Mouse (Mus musculus) gastrocnemius, postnatal 14 days (tissue): ENCODE data around the gene Phyhipl. TPM values are rescaled to one million over a fixed set of nuclear protein-coding genes. Genes with fewer than 3 reads are reported as not detected.

Experiments used
- DNase-seq: peaks from one replicate; pipeline ENCODE4 v3.0.0; 2021; ENCODE audit warnings: mixed read lengths
- intact Hi-C: fragments of 180-260 bp; cut with DNase I; formaldehyde crosslinking; loops from one replicate; pipeline ENCODE4 v1.15.1; 2025; ENCODE audit warnings: low total_unique reads
- total RNA-seq, 2 experiments: library from RNA; stranded (reverse); gene quantifications; 2 replicates each; pipeline ENCODE4 v1.2.3; 2021

The Phyhipl gene
- total RNA-seq, 2 experiments from 2014 or later: 0.10 to 0.27 TPM

DNA sequence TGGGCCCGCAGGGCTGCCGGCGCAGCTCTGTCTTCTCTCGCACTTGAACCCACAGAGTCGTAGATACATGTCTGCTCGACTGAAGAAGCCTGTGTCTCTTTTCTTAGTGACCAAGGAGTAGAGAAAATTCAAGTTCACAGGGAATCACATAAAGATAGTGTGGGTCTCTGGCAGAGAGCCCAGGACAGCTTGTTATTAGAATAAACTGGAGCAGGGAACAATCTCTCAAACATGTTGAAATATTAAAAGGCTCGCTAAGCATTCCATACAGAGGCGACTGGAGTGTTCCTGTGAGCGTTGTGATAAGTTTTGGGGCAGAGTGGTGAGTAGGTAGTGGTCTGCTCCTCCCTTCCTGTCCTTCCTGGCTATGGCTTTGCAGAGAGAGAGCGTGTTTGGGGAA, 118.1 kb downstream of the Phyhipl start:
- DNase-seq: no peak
- intact Hi-C loops: no loop called here

DNA sequence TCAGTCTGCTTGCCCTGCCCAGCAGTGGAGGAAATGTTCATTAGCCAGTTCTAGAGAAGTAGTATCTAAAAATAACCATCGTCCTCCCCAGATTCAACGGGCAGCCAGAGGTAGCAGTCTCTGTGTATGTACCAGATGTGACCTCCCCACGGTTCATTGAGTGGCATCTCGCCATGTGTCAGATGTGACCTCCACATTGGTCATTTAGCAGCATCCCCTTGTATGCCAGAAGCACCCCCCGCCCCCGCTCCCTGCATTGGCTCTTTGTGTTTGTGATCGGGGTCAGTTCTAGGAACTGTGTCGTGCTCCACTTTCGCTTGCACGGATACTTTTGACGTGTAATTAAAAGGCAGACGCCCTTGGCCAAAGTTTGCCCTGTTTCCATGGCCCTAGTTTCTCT, 120.4 kb downstream of the Phyhipl start:
- intact Hi-C loops: no loop called here
- no peak for DNase-seq

DNA sequence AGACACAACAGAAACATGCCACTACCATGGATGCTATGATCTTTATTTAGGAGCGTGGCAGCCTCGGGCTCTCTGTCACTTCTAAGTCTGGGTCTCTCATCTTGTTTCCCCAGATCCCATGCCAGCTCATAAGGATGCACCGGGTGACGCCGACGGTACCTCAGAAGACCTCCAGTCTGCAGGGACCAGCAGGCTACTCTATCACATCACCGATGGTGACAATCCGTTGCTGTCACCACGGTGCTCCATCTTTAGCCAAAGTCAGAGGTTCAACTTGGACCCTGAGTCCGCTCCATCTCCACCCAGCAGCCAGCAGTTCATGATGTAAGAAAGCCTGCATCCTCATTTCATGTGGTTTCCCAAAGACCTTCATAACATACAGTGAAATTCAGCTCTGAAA, 121.2 kb downstream of the Phyhipl start:
- intact Hi-C loops: no loop called here
- DNase-seq: no peak

DNA sequence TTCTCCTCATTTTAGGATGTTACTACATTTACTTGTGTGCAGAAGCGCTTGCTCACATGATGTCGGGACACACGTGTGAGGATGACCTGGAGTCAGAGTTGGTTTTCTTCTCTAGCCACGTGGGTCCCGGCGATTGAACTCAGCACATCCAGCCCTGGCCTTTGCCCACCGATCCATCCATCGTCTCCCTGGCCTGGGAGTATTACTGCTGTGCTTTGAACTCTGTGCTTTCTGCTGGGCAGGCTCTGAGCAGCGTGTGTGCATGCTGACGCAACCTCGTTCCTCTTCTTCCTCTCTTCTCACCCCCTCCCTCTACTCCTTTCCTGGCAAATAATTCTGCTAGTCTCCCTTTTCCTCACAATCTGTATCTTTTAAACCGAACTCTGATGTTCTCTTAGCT, 121.8 kb downstream of the Phyhipl start:
- intact Hi-C loops: no loop called here
- DNase-seq: no peak

DNA sequence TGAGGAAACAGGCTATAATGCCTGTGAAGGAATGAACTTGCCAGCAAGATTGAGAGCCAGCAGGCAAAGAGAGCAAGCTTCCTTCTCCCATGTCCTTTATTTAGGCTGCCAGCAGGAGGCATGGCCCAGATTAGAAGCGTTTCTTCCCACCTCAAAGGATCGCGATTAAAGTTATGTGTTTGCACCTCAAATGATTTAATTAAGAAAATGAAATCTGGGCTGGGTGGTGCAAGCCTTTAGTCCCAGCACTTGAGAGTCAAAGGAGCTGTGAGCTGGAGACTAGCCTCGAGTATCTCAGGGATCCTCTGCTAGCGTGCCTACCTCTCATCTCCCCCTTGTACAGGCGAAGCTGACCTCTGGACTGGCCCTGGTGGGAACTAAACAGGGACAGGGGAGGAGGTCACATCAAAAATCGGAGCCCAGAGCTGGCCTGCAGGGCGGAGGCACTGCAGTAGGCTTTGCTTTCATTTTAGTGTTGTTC, 122.4 kb downstream of the Phyhipl start:
- DNase-seq: no peak
- intact Hi-C loops: no loop called here

DNA sequence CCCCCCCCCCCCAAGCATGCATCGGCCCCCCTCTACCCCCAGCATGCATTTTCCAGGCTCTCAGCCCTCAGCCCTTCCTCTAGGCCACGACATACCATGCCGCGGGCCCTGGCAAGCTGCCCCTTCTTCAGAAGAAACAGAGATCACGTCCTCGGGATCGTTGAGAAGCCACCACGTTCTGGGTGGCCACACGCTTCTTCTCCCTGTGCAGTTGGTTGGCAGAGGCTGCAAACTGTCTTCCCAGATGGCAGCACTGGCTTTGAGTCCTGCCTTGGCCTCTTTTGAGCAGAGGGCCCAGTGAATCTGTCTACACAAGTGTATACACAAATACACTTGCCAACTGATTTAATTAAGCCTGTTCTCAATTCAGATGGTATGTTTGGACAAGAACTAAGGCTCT, 123.5 kb downstream of the Phyhipl start:
- DNase-seq: no peak
- intact Hi-C loops: no loop called here

DNA sequence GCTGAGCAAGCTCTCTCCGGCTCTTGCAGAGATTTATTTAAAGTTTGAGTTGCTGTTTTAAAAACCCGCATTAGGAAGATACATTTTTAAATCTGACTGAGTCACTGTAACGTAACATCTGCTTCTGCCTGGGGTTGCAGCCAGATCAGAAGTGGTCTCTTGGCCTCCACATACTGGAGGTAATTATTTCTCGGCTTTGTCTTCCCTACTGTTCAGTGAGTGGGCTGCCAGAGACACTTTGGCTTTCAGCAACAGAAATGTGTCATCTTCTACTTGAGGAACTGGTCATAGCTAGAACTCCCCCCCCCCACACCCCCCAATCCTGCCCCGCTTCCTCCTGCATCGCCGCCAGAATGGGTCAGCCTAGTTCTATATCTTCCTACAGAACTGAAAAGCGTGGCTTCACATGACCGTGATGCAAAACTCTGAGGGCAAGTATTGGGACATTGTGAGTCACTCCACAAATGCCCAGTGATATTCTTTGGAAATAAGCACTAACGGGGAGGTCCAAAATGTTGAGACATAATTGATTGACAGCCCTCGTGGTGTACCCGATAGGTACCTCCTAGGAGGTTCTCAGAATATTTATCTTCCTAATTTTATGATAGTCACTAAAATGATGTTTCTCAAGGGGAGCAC, 125.5 kb downstream of the Phyhipl start:
- intact Hi-C loops: no loop called here
- no peak for DNase-seq

DNA sequence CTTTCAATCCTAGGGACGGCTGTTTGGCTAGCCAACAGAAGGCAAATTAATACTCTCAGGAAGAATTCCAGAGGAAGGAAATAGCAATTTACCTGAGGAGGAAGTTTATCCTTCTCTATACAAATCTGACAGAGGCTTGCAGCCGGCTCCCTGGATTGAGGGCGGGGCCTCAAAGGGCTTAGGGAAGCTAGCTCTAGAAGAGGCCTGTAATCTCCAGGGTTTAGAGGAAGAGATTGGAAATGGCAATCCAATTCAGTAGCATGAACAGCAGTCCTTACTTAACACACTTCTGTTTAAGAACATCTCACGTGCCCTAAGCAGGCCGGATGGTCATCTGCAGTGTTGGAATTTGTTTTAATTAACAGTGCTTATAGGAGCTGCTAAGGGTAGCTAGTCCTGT, 134.4 kb downstream of the Phyhipl start:
- intact Hi-C loops: no loop called here
- DNase-seq: no peak

DNA sequence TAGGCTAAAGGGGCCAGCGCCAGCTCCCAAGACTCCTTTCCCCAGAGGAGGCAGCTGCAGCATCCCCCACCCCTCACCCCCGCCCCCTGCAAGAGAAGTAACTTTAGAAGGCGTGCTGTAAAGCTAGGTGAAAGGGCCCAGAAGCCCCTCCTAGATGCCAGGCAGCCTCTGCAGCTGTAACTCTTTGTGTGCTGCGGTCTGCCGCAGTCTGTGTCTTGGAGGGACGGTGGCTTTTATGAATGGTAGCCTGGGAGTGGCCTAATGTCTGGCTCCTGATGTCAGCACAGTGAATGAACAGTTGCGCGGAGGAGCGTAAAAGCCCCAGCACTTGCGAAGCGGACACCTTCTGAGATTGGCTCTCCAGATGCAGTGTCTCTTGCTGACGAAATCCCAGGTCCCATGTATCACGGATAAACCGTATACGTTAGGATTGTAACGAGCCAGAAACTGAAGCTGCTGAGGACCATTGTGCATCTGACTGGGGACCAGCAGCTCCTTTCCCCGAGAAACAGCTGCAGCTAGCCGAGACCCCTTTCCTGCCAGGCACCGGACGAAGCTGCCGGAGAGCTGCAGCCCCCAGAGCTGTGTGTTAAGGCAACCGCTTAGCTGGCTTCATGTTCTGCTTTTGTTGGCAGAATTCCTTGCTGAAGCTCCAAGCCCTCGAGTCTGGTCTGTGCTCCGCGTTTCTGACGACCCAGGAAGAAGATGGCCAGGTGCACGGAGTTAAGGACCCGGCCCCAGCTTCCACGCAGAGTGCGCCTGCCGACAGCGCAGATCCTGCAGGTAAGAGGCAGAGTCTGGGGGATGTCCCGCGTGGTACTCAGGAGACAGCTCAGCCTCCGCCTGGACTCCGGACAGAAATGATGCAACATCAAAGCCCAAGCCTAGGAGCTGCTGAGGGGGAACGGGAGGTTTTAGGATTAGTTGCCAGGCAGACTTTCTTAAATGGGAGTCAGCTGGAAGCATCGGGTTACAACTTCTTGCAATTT, 135.3 kb downstream of the Phyhipl start:
- intact Hi-C loops: no loop called here
- DNase-seq: peak; percentile 36

DNA sequence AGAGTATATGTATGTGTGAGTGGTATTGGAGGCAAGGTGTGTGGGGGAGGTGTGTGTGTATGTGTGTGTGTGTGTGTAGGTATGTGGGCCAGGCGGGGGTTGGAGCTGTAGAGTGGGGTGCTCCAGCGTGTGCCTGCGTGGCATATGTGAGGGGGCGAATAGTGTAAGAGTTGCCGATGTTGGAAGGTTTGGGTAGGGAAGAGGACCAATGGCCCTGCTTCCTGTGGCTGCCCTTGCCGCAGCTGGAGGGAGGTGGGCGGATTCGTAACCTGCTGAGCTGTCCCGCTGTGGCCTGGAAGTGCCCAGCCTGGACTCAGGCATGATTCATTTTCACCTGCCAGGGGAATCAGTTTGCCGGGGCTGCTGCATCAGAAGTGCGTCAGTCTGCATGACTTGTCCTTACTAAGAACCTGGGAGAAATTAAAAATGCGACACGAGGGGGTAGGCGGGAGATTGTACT, 136.1 kb downstream of the Phyhipl start:
- DNase-seq: no peak
- intact Hi-C loops: no loop called here

DNA sequence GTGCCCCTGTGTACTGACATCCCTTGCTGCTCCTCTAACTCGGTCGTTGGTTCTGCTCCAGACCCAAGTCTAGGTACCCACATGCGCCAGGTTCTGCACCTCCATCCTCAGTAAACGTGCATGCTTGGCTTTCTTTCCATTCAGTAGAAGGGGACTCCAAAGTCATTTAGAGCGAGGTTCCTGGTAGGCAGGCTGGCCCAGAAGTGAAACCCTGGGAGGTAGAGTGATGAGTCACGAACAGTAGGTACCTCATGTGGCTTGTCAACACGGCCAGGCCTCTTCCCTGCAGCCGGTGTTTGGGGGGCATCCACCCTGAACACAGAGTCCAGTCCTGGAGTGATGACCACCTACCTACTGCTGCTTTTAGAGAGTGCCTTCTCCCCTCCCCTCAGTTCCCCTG, 139.1 kb downstream of the Phyhipl start:
- intact Hi-C loops: no loop called here
- DNase-seq: no peak

DNA sequence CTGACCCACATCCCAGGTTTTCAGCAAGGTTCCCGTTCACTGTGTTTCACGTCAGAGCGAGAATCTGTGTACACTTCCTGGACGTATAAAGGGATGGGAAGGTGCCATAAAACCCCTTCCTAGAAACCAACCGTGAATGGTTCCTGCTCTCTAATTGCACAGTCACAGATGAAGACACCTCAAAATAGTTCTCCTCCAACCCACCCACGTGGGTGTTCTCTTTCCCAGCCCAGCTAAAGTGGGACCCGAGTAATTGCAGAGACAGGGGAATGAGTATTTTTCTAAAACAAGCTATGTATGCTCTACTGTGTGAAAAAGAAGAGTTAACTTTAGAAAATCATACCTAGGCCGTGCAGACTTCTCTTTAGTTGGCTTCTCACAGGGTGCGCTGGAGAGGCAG, 140.9 kb downstream of the Phyhipl start:
- no peak for DNase-seq
- intact Hi-C loops: no loop called here

DNA sequence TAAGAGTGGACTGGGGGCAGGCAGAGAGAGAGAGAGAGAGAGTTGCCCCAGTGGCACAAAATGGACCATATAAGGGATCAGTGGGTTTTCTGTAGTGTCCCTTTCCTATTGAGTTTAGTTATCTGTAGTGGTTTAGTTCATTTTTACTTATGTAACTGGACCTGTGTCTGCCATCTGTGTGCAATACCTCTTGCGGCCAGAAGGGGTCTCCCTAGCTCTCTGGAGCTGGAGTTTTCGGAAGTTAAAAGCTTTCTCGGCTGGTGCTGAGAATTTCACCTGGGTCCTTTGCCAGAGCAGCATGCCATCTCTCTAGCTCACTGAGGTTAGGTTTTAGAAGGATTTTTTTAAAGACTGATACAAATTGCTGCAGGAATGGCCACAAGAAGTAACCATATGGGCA, 147.9 kb downstream of the Phyhipl start:
- no peak for DNase-seq
- intact Hi-C loops: loop anchor here (5.0 kb wide), 1 partner anchor 141 kb away; no protein-coding TSS in a partner anchor

Other genes with a start within 250 kb of the Phyhipl start
- 1 to 10 TPM; 5.3 to 6.0 TPM for gene Fam13c, start 215.5 kb downstream of the Phyhipl start, total RNA-seq